Comparison of ENCODE assay signal across 23 mouse cellular contexts in genomic region chr4:78924086-78924485, GRCm38 (mm10).
"Had no signal": no experiment of that assay in that cellular context is flagged by ENCODE, and none has a peak within 500 bp of the region (broad histone marks: within the 10 kb centered on the region; RNA-seq: fewer than 3 reads in every experiment).

No protein-coding gene starts in this region.

- H3K36me3 ChIP-seq: limb, embryonic 10.5 days; limb, embryonic 13.5 days; liver, embryonic 12.5 days; liver, embryonic 15.5 days; lung, embryonic 15.5 days; midbrain, embryonic 10.5 days; midbrain, embryonic 13.5 days; neural tube, embryonic 12.5 days; neural tube, embryonic 15.5 days had no signal

- H3K9me3 ChIP-seq: limb, embryonic 10.5 days; limb, embryonic 13.5 days; liver, embryonic 12.5 days; liver, embryonic 15.5 days; lung, embryonic 15.5 days; megakaryocyte, embryonic 14.5 days; midbrain, embryonic 10.5 days; midbrain, embryonic 13.5 days; neural tube, embryonic 12.5 days; neural tube, embryonic 15.5 days had no signal

- DNase-seq: kidney, adult 18-20 months; kidney, adult 9 months; kidney, postnatal 25 days; liver; lung, adult 18-20 months; lung, postnatal 10 days; lung, postnatal 36 days; right cerebral cortex, postnatal 4 days; thymus, postnatal 25 days had no signal

- H3K27ac ChIP-seq: left cerebral cortex, adult 2 months; limb, embryonic 10.5 days; limb, embryonic 13.5 days; liver, embryonic 12.5 days; liver, embryonic 15.5 days; lung, embryonic 15.5 days; midbrain, embryonic 10.5 days; midbrain, embryonic 13.5 days; neural tube, embryonic 12.5 days; neural tube, embryonic 15.5 days; stomach, postnatal 0 days had no signal

- H3K4me3 ChIP-seq: left cerebral cortex, adult 2 months; limb, embryonic 10.5 days; limb, embryonic 13.5 days; liver, embryonic 12.5 days; liver, embryonic 15.5 days; lung, embryonic 15.5 days; megakaryocyte, embryonic 14.5 days; midbrain, embryonic 10.5 days; midbrain, embryonic 13.5 days; neural tube, embryonic 12.5 days; neural tube, embryonic 15.5 days had no signal

- ATAC-seq: inflammation-experienced regulatory T-cells, adult 6 months; intestine, embryonic 16.5 days; liver, embryonic 12.5 days; midbrain, embryonic 13.5 days had no signal

- H3K27me3 ChIP-seq: limb, embryonic 13.5 days; liver, embryonic 12.5 days; liver, embryonic 15.5 days; lung, embryonic 15.5 days; megakaryocyte, embryonic 14.5 days; midbrain, embryonic 13.5 days; neural tube, embryonic 12.5 days; neural tube, embryonic 15.5 days had no signal

- H3K9ac ChIP-seq: limb, embryonic 13.5 days; liver, embryonic 12.5 days; liver, embryonic 15.5 days; lung, embryonic 15.5 days; midbrain, embryonic 13.5 days; neural tube, embryonic 12.5 days; neural tube, embryonic 15.5 days had no signal

- H3K4me2 ChIP-seq: limb, embryonic 13.5 days; liver, embryonic 12.5 days; liver, embryonic 15.5 days; lung, embryonic 15.5 days; midbrain, embryonic 13.5 days; neural tube, embryonic 12.5 days; neural tube, embryonic 15.5 days had no signal

- H3K4me1 ChIP-seq: limb, embryonic 10.5 days; limb, embryonic 13.5 days; liver, embryonic 12.5 days; liver, embryonic 15.5 days; lung, embryonic 15.5 days; megakaryocyte, embryonic 14.5 days; midbrain, embryonic 10.5 days; midbrain, embryonic 13.5 days; neural tube, embryonic 12.5 days; neural tube, embryonic 15.5 days had no signal
